Mouse (Mus musculus) testis, adult 2 months (tissue): ENCODE measurements around the gene Sumf2.

Source experiments
- CTCF ChIP-seq: fragments of 200-500 bp; IDR thresholded peaks from 2 replicates; pipeline ENCODE4 v1.5.1; 2012; ENCODE audit warnings: low read depth, mild to moderate bottlenecking, inconsistent platforms, low read length, moderate library complexity; ENCODE audit not compliant: control insufficient read depth, insufficient read depth, insufficient replicate concordance
- POLR2A ChIP-seq: fragments of 200-500 bp; IDR thresholded peaks from 2 replicates; pipeline ENCODE4 v1.6.1; 2012; ENCODE audit warnings: low read depth, mild to moderate bottlenecking, inconsistent platforms, low read length, moderate library complexity; ENCODE audit not compliant: control insufficient read depth

DNA sequence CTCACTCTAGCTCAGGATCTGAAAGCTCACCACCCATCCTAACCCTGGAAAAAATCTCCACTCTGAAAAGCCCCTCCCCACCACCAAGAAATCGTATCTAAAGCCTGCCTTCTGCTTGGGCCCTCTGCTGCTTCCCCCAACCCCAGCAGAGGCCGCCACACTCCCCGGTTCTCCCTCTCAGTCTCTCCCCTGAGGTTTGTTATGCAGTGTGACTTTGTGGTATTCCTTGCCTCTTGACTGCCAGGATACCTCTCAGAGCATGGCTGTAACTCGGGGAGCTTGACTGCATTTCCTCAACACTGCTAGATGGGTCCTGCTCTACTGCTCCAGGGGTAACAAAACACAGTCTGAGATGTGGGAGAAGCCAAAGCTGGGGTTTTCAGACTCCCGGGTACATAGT, 8.4 kb downstream of the Sumf2 start:
- no peak for TF ChIP-seq POLR2A
- no peak for TF ChIP-seq CTCF
